Mouse (Mus musculus) C2C12 (cell line): ENCODE measurements at regions not wholly inside any gene's neighbourhood (a gene's known extent, or its start where the extent isn't known, plus 50 kb on each side); places are given as distances from the start of the nearest gene placed in this dataset.

Source experiments
- CTCF ChIP-seq: IDR thresholded peaks from one replicate; pipeline ENCODE4 v1.5.1; 2011; ENCODE audit not compliant: control insufficient read depth, insufficient read depth, insufficient read length
- FOSL1 ChIP-seq: IDR thresholded peaks from one replicate; pipeline ENCODE4 v1.8.0; 2011; ENCODE audit warnings: mild to moderate bottlenecking, low read length; ENCODE audit not compliant: poor library complexity, insufficient read depth, severe bottlenecking
- USF1 ChIP-seq: IDR thresholded peaks from one replicate; pipeline ENCODE4 v1.6.1; 2011; ENCODE audit warnings: low read depth, mild to moderate bottlenecking, control low read depth, moderate library complexity

DNA sequence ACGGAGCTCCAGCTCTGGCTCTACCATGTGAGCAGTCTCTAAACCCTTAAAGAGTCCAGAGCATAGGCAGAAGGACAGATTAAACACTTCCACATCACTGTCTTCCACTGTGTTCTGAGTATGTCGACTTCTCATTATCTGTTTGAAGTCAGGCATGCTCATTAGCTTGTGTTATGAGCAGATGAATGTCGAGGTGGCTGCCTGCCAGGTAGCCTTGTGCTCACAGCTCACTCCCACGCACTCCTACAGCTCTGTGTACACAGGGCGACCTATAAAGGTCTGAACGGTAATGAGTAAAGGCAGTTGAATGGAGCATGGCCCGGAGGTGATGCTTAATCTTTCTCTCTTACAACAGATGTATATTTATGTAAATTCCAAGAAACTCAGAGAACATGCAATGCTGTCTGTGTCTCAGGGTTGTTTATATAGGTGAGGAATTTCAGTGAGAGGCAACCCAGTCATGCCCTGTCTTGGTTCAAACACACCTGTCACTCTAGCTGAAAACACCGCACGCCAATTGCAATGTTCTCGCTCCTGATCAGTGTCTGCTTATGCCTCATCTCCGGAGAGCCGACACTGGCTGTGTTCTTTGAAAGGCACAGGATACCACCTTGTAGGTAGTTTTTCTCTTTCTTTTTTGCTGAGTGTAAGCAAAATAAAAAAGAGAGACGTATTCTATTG lies 135.9 kb upstream of the Gm5148 start:
- no peak for TF ChIP-seq FOSL1
- TF ChIP-seq CTCF: no peak
- TF ChIP-seq USF1: no peak
